Mouse (Mus musculus) small intestine, adult 2 months (tissue): Measurements from ENCODE around the gene Olfml2a. TPM values are rescaled to one million over a fixed set of nuclear protein-coding genes. Genes with fewer than 3 reads are reported as not detected.
A peak's percentile ranks its signal among the peaks of the same experiment; 100 is the strongest.

ENCODE experiments used
- H3K27ac ChIP-seq: fragments of 200-500 bp; 2 replicates; pipeline ENCODE4 v1.5.1; 2012; ENCODE audit warnings: low read depth, low read length, control low read depth, inconsistent platforms; ENCODE audit not compliant: insufficient read depth
- H3K27me3 ChIP-seq: fragments of 200-500 bp; 2 replicates; pipeline ENCODE4 v1.6.1; 2012; ENCODE audit warnings: mild to moderate bottlenecking, moderate library complexity, low read length, inconsistent platforms; ENCODE audit not compliant: control insufficient read depth, insufficient read depth
- H3K36me3 ChIP-seq: fragments of 200-500 bp; 2 replicates; pipeline ENCODE4 v1.6.1; 2012; ENCODE audit warnings: mild to moderate bottlenecking, low read length, control low read depth, inconsistent platforms; ENCODE audit not compliant: control insufficient read depth, insufficient read depth
- H3K4me1 ChIP-seq: fragments of 200-500 bp; 2 replicates; pipeline ENCODE4 v1.6.1; 2012; ENCODE audit warnings: low read length, inconsistent platforms, mixed read lengths; ENCODE audit not compliant: control insufficient read depth, insufficient read depth, insufficient read length
- H3K4me3 ChIP-seq: fragments of 200-500 bp; 2 replicates; pipeline ENCODE4 v1.5.1; 2012; ENCODE audit warnings: low read depth, mild to moderate bottlenecking, control low read depth, inconsistent platforms, low read length, moderate library complexity
- CTCF ChIP-seq: fragments of 200-500 bp; IDR thresholded peaks from 2 replicates; pipeline ENCODE4 v1.5.1; 2012; ENCODE audit warnings: low read depth, mild to moderate bottlenecking, control low read depth, inconsistent platforms, low read length, moderate library complexity, mixed read lengths; ENCODE audit not compliant: insufficient replicate concordance, insufficient read length; ENCODE audit errors: extremely low read depth
- POLR2A ChIP-seq: fragments of 200-500 bp; IDR thresholded peaks from 2 replicates; pipeline ENCODE4 v1.6.1; 2012; ENCODE audit warnings: low read depth, mild to moderate bottlenecking, control low read depth, inconsistent platforms, low read length, moderate library complexity
- WGBS: fragments of 180-500 bp; shearing (Covaris S2); methylation state at CpG from one replicate; pipeline ENCODE4 v1.1.7; 2018; 5-methylcytosine and 5-hydroxymethylcytosine counted together
- polyA plus RNA-seq: library from polyadenylated mRNA; depleted of rRNA; stranded (reverse); fragments of >200 nt; gene quantifications from 2 replicates; pipeline ENCODE4 v1.2.3, GENCODE M21; 2012

Gene Olfml2a
- polyA plus RNA-seq, 1 experiment: 1.5 TPM

GRCm38 (mm10) chr2:38938007-38938406 is 6.2 kb downstream of the Olfml2a start:
- Histone ChIP-seq H3K36me3 (no peaks in the 10 kb centered on the region), H3K4me1 (no peaks in the 10 kb centered on the region), H3K27me3 (no peaks in the 10 kb centered on the region), H3K27ac (no peak overlapping the region), H3K4me3 (no peak overlapping the region)
- WGBS: 59% methylated on average over 1 of the region's 1 CpGs
- TF ChIP-seq POLR2A: no peak

GRCm38 (mm10) chr2:38939047-38939446 is 7.3 kb downstream of the Olfml2a start:
- TF ChIP-seq CTCF (peak; percentile 36; the same call in 1 of the 2 replicates), POLR2A (no peak)
- WGBS: 65% methylated on average over 2 of the region's 2 CpGs
- Histone ChIP-seq H3K36me3 (no peaks in the 10 kb centered on the region), H3K27me3 (no peaks in the 10 kb centered on the region), H3K27ac (no peak overlapping the region), H3K4me1 (no peaks in the 10 kb centered on the region), H3K4me3 (no peak overlapping the region)

- 69% methylated on average over 14 of the region's 14 CpGs for WGBS
- Histone ChIP-seq H3K4me3 (no peak overlapping the region), H3K27ac (no peak overlapping the region), H3K4me1 (no peaks in the 10 kb centered on the region), H3K36me3 (no peaks in the 10 kb centered on the region), H3K27me3 (no peaks in the 10 kb centered on the region)
- TF ChIP-seq CTCF: no peak
- no peak for TF ChIP-seq POLR2A
These were observed 9.6 kb downstream of the Olfml2a start for GRCm38 (mm10) chr2:38941426-38941825.

GRCm38 (mm10) chr2:38941898-38942297 is 10.1 kb downstream of the Olfml2a start:
- 73% methylated on average over 2 of the region's 2 CpGs for WGBS
- H3K27me3 ChIP-seq: no peaks in the 10 kb centered on the region
- no peak overlapping the region for H3K27ac ChIP-seq
- H3K36me3 ChIP-seq: no peaks in the 10 kb centered on the region
- H3K4me3 ChIP-seq: no peak overlapping the region
- H3K4me1 ChIP-seq: no peaks in the 10 kb centered on the region
- TF ChIP-seq POLR2A (no peak), CTCF (no peak)

- H3K4me3 ChIP-seq: no peak overlapping the region
- H3K4me1 ChIP-seq: no peaks in the 10 kb centered on the region
- 89% methylated on average over 5 of the region's 5 CpGs for WGBS
These were observed 11.4 kb downstream of the Olfml2a start for GRCm38 (mm10) chr2:38943161-38943560.

GRCm38 (mm10) chr2:38943977-38944376 is 12.2 kb downstream of the Olfml2a start:
- Histone ChIP-seq H3K27me3 (no peaks in the 10 kb centered on the region), H3K4me1 (no peaks in the 10 kb centered on the region), H3K36me3 (no peaks in the 10 kb centered on the region), H3K4me3 (no peak overlapping the region), H3K27ac (no peak overlapping the region)
- TF ChIP-seq POLR2A: no peak
- no peak for TF ChIP-seq CTCF
- WGBS: 44% methylated on average over 2 of the region's 2 CpGs

More at GRCm38 (mm10) chr2:38943161-38943560, 11.4 kb downstream of the Olfml2a start:
- Histone ChIP-seq H3K36me3 (no peaks in the 10 kb centered on the region), H3K27me3 (no peaks in the 10 kb centered on the region), H3K27ac (no peak overlapping the region)
- TF ChIP-seq POLR2A: no peak
- TF ChIP-seq CTCF: no peak

- Histone ChIP-seq H3K4me1 (no peaks in the 10 kb centered on the region), H3K4me3 (no peak overlapping the region), H3K27ac (no peak overlapping the region), H3K36me3 (no peaks in the 10 kb centered on the region), H3K27me3 (no peaks in the 10 kb centered on the region)
- TF ChIP-seq POLR2A: no peak
- no peak for TF ChIP-seq CTCF
- WGBS: 67% methylated on average over 3 of the region's 3 CpGs
These were observed 12.8 kb downstream of the Olfml2a start for GRCm38 (mm10) chr2:38944460-38945161.
